Mouse (Mus musculus): ENCODE data around the gene Lrp5. TPM values are rescaled to one million over a fixed set of nuclear protein-coding genes. Genes with fewer than 3 reads are reported as not detected.

The Lrp5 gene
- total and polyA plus RNA-seq, 2 experiments from 2014 or later, result 0.56 to 11.1 TPM

DNA sequence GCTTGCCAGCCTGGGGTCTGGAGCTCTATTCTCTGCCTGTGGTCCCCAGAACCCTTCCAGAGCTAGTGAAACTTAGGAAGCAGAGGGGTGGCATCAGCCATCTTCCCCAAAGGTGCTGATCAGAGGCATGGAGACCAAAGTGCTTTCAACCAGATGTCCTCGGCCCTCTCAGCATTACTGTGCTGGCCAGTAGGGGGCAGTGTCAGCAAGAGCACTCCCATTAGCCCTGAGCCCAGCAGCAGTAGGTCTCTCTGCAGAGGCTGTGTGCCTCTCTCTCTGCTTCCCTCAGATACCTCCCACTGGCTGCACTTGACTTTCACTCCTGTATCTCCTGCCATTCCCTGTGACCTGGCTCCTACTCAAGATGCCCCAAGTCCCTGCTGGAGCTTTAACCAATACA lies 99.8 kb downstream of the Lrp5 start:
- peaks cover 18% of the 10 kb centered on the region for H3K36me3 ChIP-seq (ENCODE audit: insufficient read depth)
- ATAC-seq, result no peak
- H3K4me3 ChIP-seq (ENCODE audit: low read depth, low read length), result no peak overlapping the region
- H3K4me2 ChIP-seq (ENCODE audit: low read depth), result no peak overlapping the region
- H3K4me1 ChIP-seq (ENCODE audit: insufficient read depth), result no peaks in the 10 kb centered on the region
- no peaks in the 10 kb centered on the region for H3K9me3 ChIP-seq (ENCODE audit: low read length)
- H3K9ac ChIP-seq, result no peak overlapping the region
- no peaks in the 10 kb centered on the region for H3K27me3 ChIP-seq (ENCODE audit: insufficient read depth, low read length)
- TF ChIP-seq CTCF (IDR thresholded peaks at IDR 0.05; ENCODE audit: low read depth), result peak; percentile 69
- peak; percentile 21 for DNase-seq
- 55% methylated on average over 1 of the region's 1 CpGs for WGBS
- H3K27ac ChIP-seq (ENCODE audit: low read depth, low read length), result no peak overlapping the region

DNA sequence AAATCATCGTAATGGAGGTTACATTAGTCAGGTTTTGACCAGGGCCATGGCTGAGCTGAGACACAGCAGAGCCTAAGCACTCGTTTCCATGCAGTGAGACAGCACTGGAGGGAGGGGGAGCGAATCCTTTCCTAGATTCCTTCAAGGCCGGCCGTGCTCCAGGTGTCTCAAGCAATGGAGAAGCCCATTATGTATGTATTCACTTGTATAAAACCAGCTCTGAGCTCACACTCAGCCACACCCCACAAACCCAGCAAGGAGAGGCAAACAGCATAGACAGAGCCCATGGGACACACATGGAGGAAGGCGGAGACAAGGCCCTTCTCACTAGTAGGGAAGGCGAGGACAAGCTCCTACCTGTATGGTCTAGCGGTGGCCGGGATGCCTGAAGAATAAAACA lies 100.3 kb downstream of the Lrp5 start:
- ATAC-seq, result no peak
- H3K9ac ChIP-seq, result no peak overlapping the region
- 96% methylated on average over 9 of the region's 9 CpGs for WGBS

GRCm38 (mm10) chr19:3581326-3581725 lies 105.0 kb downstream of the Lrp5 start:
- no peaks in the 10 kb centered on the region for H3K9me3 ChIP-seq (ENCODE audit: low read length)
- WGBS, result 26% methylated on average over 7 of the region's 7 CpGs
- H3K4me1 ChIP-seq (ENCODE audit: insufficient read depth), result no peaks in the 10 kb centered on the region
- ATAC-seq (no peak), DNase-seq (peak; percentile 68)
- H3K27ac ChIP-seq (ENCODE audit: low read depth, low read length), result no peak overlapping the region
- H3K27me3 ChIP-seq (ENCODE audit: insufficient read depth, low read length), result no peaks in the 10 kb centered on the region
- H3K36me3 ChIP-seq (ENCODE audit: insufficient read depth), result peaks cover 5% of the 10 kb centered on the region
- no peak overlapping the region for H3K9ac ChIP-seq
- peak; percentile 74 for TF ChIP-seq CTCF (IDR thresholded peaks at IDR 0.05; ENCODE audit: low read depth)
- H3K4me2 ChIP-seq (ENCODE audit: low read depth), result no peak overlapping the region
- no peak overlapping the region for H3K4me3 ChIP-seq (ENCODE audit: low read depth, low read length)

More for the DNA sequence above, 100.3 kb downstream of the Lrp5 start:
- TF ChIP-seq CTCF (IDR thresholded peaks at IDR 0.05; ENCODE audit: low read depth), result no peak
- no peak for DNase-seq
- Histone ChIP-seq H3K27ac (ENCODE audit: low read depth, low read length) (no peak overlapping the region), H3K4me3 (ENCODE audit: low read depth, low read length) (no peak overlapping the region), H3K9me3 (ENCODE audit: low read length) (no peaks in the 10 kb centered on the region), H3K4me2 (ENCODE audit: low read depth) (no peak overlapping the region), H3K27me3 (ENCODE audit: insufficient read depth, low read length) (no peaks in the 10 kb centered on the region), H3K4me1 (ENCODE audit: insufficient read depth) (no peaks in the 10 kb centered on the region), H3K36me3 (ENCODE audit: insufficient read depth) (peaks cover 14% of the 10 kb centered on the region)

DNA sequence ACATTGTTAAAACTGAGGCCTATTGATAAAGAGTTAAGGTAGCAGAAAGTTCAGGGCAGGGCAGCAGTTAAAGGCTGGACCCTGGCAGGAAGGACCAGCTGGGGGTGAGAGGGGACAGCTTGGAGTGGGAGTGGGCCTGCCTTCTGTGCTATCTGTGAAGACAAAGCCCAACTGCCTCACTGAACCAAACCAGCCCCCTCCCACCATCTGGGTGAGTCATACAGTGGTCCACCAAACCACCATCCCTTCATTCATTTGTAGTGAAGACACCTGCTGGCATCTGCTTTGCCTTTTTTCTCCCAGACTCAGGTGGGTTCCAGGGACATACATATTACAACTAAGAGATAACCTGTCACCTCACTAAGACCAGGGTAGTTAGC lies 108.5 kb downstream of the Lrp5 start:
- Histone ChIP-seq H3K27me3 (ENCODE audit: insufficient read depth, low read length) (no peaks in the 10 kb centered on the region), H3K36me3 (ENCODE audit: insufficient read depth) (no peaks in the 10 kb centered on the region), H3K27ac (ENCODE audit: low read depth, low read length) (no peak overlapping the region), H3K4me3 (ENCODE audit: low read depth, low read length) (no peak overlapping the region), H3K4me2 (ENCODE audit: low read depth) (no peak overlapping the region), H3K4me1 (ENCODE audit: insufficient read depth) (peaks cover 18% of the 10 kb centered on the region), H3K9ac (no peak overlapping the region), H3K9me3 (ENCODE audit: low read length) (no peaks in the 10 kb centered on the region)
- no peak for TF ChIP-seq CTCF (IDR thresholded peaks at IDR 0.05; ENCODE audit: low read depth)
- DNase-seq, result no peak
- ATAC-seq, result no peak

GRCm38 (mm10) chr19:3577265-3577910 lies 109.0 kb downstream of the Lrp5 start:
- DNase-seq, result no peak
- H3K4me3 ChIP-seq (ENCODE audit: low read depth, low read length), result no peak overlapping the region
- H3K4me2 ChIP-seq (ENCODE audit: low read depth), result no peak overlapping the region
- H3K27ac ChIP-seq (ENCODE audit: low read depth, low read length), result 0 out of 2 replicates have a peak overlapping the region, but pooled peaks have one; percentile 21
- no peak overlapping the region for H3K9ac ChIP-seq
- no peaks in the 10 kb centered on the region for H3K27me3 ChIP-seq (ENCODE audit: insufficient read depth, low read length)
- TF ChIP-seq CTCF (IDR thresholded peaks at IDR 0.05; ENCODE audit: low read depth), result no peak
- H3K4me1 ChIP-seq (ENCODE audit: insufficient read depth), result peaks cover 18% of the 10 kb centered on the region
- H3K9me3 ChIP-seq (ENCODE audit: low read length), result no peaks in the 10 kb centered on the region
- ATAC-seq, result no peak
- 90% methylated on average over 4 of the region's 4 CpGs for WGBS
- H3K36me3 ChIP-seq (ENCODE audit: insufficient read depth), result no peaks in the 10 kb centered on the region

GRCm38 (mm10) chr19:3576451-3577264 lies 109.7 kb downstream of the Lrp5 start:
- H3K4me2 ChIP-seq (ENCODE audit: low read depth), result peak overlapping the region; percentile 38
- H3K4me3 ChIP-seq (ENCODE audit: low read depth, low read length), result peak overlapping the region; percentile 96
- H3K27me3 ChIP-seq (ENCODE audit: insufficient read depth, low read length), result no peaks in the 10 kb centered on the region
- no peak for ATAC-seq
- H3K4me1 ChIP-seq (ENCODE audit: insufficient read depth), result peaks cover 18% of the 10 kb centered on the region
- TF ChIP-seq CTCF (IDR thresholded peaks at IDR 0.05; ENCODE audit: low read depth), result no peak
- no peaks in the 10 kb centered on the region for H3K9me3 ChIP-seq (ENCODE audit: low read length)
- H3K27ac ChIP-seq (ENCODE audit: low read depth, low read length), result peak overlapping the region; percentile 36
- peak overlapping the region; percentile 18; the same call in 1 of the 2 replicates for H3K9ac ChIP-seq
- no peaks in the 10 kb centered on the region for H3K36me3 ChIP-seq (ENCODE audit: insufficient read depth)
- WGBS, result 70% methylated on average over 5 of the region's 5 CpGs
- no peak for DNase-seq

All from forebrain, postnatal 0 days (tissue).